In genomic region chr16:44976081-44976480, GRCm38 (mm10) we compare ENCODE assay signal across 22 mouse cellular contexts. TPM values are rescaled to one million over a fixed set of nuclear protein-coding genes. Genes with fewer than 3 reads are reported as not detected.
"Had no signal": no experiment of that assay in that cellular context is flagged by ENCODE, and none has a peak within 500 bp of the region (broad histone marks: within the 10 kb centered on the region; RNA-seq: fewer than 3 reads in every experiment).

No protein-coding gene starts in this region.

- H3K9me3 ChIP-seq: limb, embryonic 15.5 days; liver, embryonic 12.5 days; liver, embryonic 15.5 days; midbrain, embryonic 12.5 days; midbrain, embryonic 15.5 days; neural tube, embryonic 12.5 days; neural tube, embryonic 15.5 days had no signal

- H3K27ac ChIP-seq: limb, embryonic 15.5 days; liver, embryonic 12.5 days; liver, embryonic 15.5 days; macrophage; midbrain, embryonic 12.5 days; midbrain, embryonic 15.5 days; neural tube, embryonic 12.5 days; neural tube, embryonic 15.5 days had no signal

- H3K36me3 ChIP-seq: limb, embryonic 15.5 days; liver, embryonic 12.5 days; liver, embryonic 15.5 days; midbrain, embryonic 12.5 days; midbrain, embryonic 15.5 days; neural tube, embryonic 12.5 days; neural tube, embryonic 15.5 days had no signal

- H3K27me3 ChIP-seq: limb, embryonic 15.5 days; liver, embryonic 12.5 days; liver, embryonic 15.5 days; midbrain, embryonic 12.5 days; midbrain, embryonic 15.5 days; neural tube, embryonic 12.5 days; neural tube, embryonic 15.5 days had no signal

- H3K4me1 ChIP-seq: liver, embryonic 12.5 days; liver, embryonic 15.5 days; midbrain, embryonic 12.5 days; midbrain, embryonic 15.5 days; neural tube, embryonic 12.5 days; neural tube, embryonic 15.5 days had no signal

- H3K4me3 ChIP-seq: limb, embryonic 15.5 days; liver, embryonic 12.5 days; liver, embryonic 15.5 days; midbrain, embryonic 12.5 days; midbrain, embryonic 15.5 days; neural tube, embryonic 12.5 days; neural tube, embryonic 15.5 days had no signal

- H3K4me2 ChIP-seq: limb, embryonic 15.5 days; liver, embryonic 12.5 days; liver, embryonic 15.5 days; midbrain, embryonic 12.5 days; midbrain, embryonic 15.5 days; neural tube, embryonic 12.5 days; neural tube, embryonic 15.5 days had no signal

- ATAC-seq: liver, embryonic 12.5 days; midbrain, embryonic 15.5 days had no signal

- H3K9ac ChIP-seq: limb, embryonic 15.5 days; liver, embryonic 12.5 days; liver, embryonic 15.5 days; midbrain, embryonic 12.5 days; midbrain, embryonic 15.5 days; neural tube, embryonic 12.5 days; neural tube, embryonic 15.5 days had no signal

- DNase-seq: kidney, adult 9 months; kidney, postnatal 14 days; kidney, postnatal 4 days; lung, adult 18-20 months; retina, postnatal 1 day; right cerebral cortex, postnatal 25 days; spleen, adult 18-20 months; thymus, adult 18-20 months; thymus, postnatal 36 days had no signal

RNA-seq across cellular contexts. Expression of gene Cd200r3, which starts 32.6 kb away (rescaled TPM):
- total RNA-seq: layer of hippocampus, adult 18-20 months; layer of hippocampus, postnatal 25 days; left cerebral cortex, adult 18-20 months; left cerebral cortex, postnatal 25 days had no signal
- polyA plus RNA-seq: limb, embryonic 11.5 days; midbrain, embryonic 12.5 days; midbrain, embryonic 15.5 days; neural tube, embryonic 12.5 days had no signal
